Mouse (Mus musculus) E14TG2a.4 (cell line): Measurements from ENCODE around the gene Fbxl8.

ENCODE experiments used
- CTCF ChIP-seq: conservative IDR thresholded peaks from 2 replicates; pipeline ENCODE4 v1.5.1; 2014; ENCODE audit warnings: low read length
- NANOG ChIP-seq: IDR thresholded peaks from 2 replicates; pipeline ENCODE4 v1.6.1; 2014; ENCODE audit warnings: borderline replicate concordance, low read length, mixed read lengths

- TF ChIP-seq CTCF = no peak
- no peak for TF ChIP-seq NANOG
Measured at GRCm38 (mm10) chr8:105293405-105293804, 29.0 kb downstream of the Fbxl8 start.
